Mouse (Mus musculus): ENCODE data around the gene Traf2.

Gene Traf2

GRCm38 (mm10) chr2:25541644-25542367 lies 4.9 kb downstream of the Traf2 start:
- DNase-seq = no peak

- no peak for DNase-seq
Observed at GRCm38 (mm10) chr2:25540541-25540948, 6.2 kb downstream of the Traf2 start.

GRCm38 (mm10) chr2:25536531-25536930 lies 10.2 kb downstream of the Traf2 start:
- DNase-seq = no peak

GRCm38 (mm10) chr2:25534866-25535182 lies 11.9 kb downstream of the Traf2 start:
- no peak for DNase-seq

- DNase-seq = peak; percentile 69
Observed at GRCm38 (mm10) chr2:25534178-25534865, 12.4 kb downstream of the Traf2 start.

- no peak for DNase-seq
Observed at GRCm38 (mm10) chr2:25533707-25534106, 13.0 kb downstream of the Traf2 start.

GRCm38 (mm10) chr2:25526510-25527302 lies 20.0 kb downstream of the Traf2 start:
- no peak for DNase-seq

- no peak for DNase-seq
Observed at GRCm38 (mm10) chr2:25509912-25510311, 36.8 kb downstream of the Traf2 start.

GRCm38 (mm10) chr2:25506964-25507363 lies 39.8 kb downstream of the Traf2 start:
- peak; percentile 17 for DNase-seq

GRCm38 (mm10) chr2:25505860-25506259 lies 40.9 kb downstream of the Traf2 start:
- DNase-seq = no peak

- DNase-seq = no peak
Observed at GRCm38 (mm10) chr2:25505000-25505399, 41.7 kb downstream of the Traf2 start.

- DNase-seq = no peak
Observed at GRCm38 (mm10) chr2:25504538-25504937, 42.2 kb downstream of the Traf2 start.

GRCm38 (mm10) chr2:25502726-25503125 lies 44.0 kb downstream of the Traf2 start:
- no peak for DNase-seq

- DNase-seq = no peak
Observed at GRCm38 (mm10) chr2:25501593-25502486, 44.9 kb downstream of the Traf2 start, which contains the start of gene C8g. TSS of gene C8g (minus strand) at chr2:25501719.

GRCm38 (mm10) chr2:25500576-25501405 lies 45.9 kb downstream of the Traf2 start, which contains the start of gene Fbxw5:
TSS of gene Fbxw5 (plus strand) at chr2:25500750.
- peak; percentile 86 for DNase-seq

GRCm38 (mm10) chr2:25500071-25500575 lies 46.6 kb downstream of the Traf2 start:
- DNase-seq = no peak

- DNase-seq = no peak
Observed at GRCm38 (mm10) chr2:25498622-25499478, 47.9 kb downstream of the Traf2 start.

GRCm38 (mm10) chr2:25497846-25498575 lies 48.7 kb downstream of the Traf2 start:
- DNase-seq = no peak

GRCm38 (mm10) chr2:25496462-25496861 lies 50.3 kb downstream of the Traf2 start:
- DNase-seq = no peak

Measured in lung, postnatal 14 days (tissue).